Mouse (Mus musculus): Measurements from ENCODE around the gene Klra1. TPM values are rescaled to one million over a fixed set of nuclear protein-coding genes. Genes with fewer than 3 reads are reported as not detected.
"Not testable (repeated sequence)": the region's sequence is repeated elsewhere in the genome, so short reads cannot be mapped to it uniquely, and the experiment has no call there.

Gene Klra1
- not detected for total RNA-seq (2021)

GRCm38 (mm10) chr6:130386750-130387149, at the start of gene Klra1:
Gene Klra1, minus strand, starts transcription at chr6:130386874.
- intact Hi-C loops (cut with DNase I), result no loop called here
- DNase-seq (ENCODE audit: low spot score), result no peak

DNA sequence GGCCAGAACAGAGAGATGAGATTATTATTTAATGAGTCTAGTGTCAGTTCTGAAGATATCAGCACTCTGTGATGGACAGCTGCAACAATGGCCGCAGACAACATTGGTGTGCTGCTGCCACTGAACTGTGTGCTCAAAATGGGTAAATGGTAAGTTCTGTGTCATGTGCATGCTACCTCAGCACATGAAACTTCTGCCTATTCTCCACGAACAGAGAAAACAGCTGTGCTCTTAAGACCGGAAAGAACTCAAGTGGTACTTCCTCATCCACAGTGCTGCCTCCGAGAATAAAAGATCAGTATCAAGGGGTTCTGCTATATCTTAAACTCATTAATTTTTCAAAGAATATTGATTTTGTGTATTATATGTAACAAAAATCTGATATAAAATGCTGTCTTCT, 42.8 kb upstream of the Klra1 start:
- no peak for DNase-seq (ENCODE audit: low spot score)

GRCm38 (mm10) chr6:130419158-130419557, 32.5 kb upstream of the Klra1 start:
- DNase-seq (ENCODE audit: low spot score), result no peak
- intact Hi-C loops (cut with DNase I), result no loop called here

More for the DNA sequence above, 42.8 kb upstream of the Klra1 start:
- intact Hi-C loops (cut with DNase I), result no loop called here

DNA sequence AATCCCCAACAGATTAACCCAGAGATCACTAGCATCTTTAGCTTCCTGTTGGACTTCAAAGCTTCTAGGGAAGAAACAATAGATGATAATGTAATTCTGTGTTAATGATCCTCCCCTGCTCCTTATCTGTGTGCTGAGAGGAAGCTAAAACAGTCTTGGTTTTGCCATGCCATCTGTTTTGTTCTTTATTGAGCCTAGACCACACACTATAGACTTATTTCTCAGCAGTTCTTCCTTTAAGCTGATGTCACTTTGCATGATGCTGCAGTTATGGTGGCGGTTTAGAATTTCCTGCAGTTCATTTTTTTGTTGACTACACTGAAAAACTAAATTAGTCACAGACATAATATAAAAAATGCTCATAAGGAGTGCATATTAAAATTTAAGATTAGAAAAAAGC, 18.2 kb upstream of the Klra1 start:
- intact Hi-C loops (cut with DNase I), result no loop called here
- DNase-seq (ENCODE audit: low spot score), result no peak

GRCm38 (mm10) chr6:130385803-130386202, 871 bp downstream of the Klra1 start:
- intact Hi-C loops (cut with DNase I), result no loop called here
- DNase-seq (ENCODE audit: low spot score), result no peak

DNA sequence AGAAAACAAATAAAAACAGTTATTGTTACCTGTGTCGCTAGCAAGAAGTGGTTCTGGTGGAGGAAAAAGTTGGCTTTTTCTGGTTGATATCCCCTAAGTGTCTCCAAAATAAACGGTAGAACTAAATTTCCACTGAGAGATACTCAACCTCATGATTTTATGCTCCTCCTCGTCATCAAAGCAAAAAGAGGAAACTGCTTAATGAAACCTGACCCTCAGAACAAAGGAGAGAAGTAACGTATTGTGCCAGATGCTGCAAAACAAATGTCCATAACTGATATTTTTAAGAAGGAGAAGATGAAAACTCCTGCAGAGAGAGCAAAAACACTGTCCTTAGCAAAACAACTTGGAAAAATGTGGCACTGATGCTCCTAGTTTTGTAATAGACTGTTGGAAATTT, 4.3 kb downstream of the Klra1 start:
- intact Hi-C loops (cut with DNase I), result no loop called here

GRCm38 (mm10) chr6:130345381-130345780, 41.3 kb downstream of the Klra1 start:
- DNase-seq (ENCODE audit: low spot score); intact Hi-C loops (cut with DNase I): not testable (repeated sequence)

More for the DNA sequence above, 4.3 kb downstream of the Klra1 start:
- no peak for DNase-seq (ENCODE audit: low spot score)

- DNase-seq (ENCODE audit: low spot score); intact Hi-C loops (cut with DNase I): not testable (repeated sequence)
Measured at GRCm38 (mm10) chr6:130341973-130342372, 44.7 kb downstream of the Klra1 start.

DNA sequence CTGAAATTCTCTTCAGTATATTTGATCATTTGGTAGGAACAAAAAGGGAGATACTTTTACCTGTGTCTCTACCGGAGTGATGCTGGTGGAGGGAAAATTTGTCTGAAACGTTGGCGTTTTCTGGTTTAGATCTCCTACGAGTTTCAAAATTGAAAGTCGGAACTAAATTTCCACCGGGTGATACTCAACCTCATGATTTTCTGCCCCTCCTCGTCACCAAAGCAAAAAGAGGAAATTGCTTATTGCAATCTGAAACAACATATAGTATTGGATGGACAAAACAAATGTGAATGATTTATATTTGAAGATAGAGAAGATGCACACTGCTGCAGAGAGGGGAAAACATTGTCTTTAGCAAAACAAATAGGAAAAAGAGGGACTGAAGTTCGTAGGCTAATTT, 49.3 kb downstream of the Klra1 start, which contains the start of gene Klra3:
TSS of gene Klra3 (minus strand) at position 164 of the 400 bp plus-strand sequence.
- intact Hi-C loops (cut with DNase I), result no loop called here
- no peak for DNase-seq (ENCODE audit: low spot score)

Other genes with a start within 250 kb of the Klra1 start
- 1 to 10 TPM; 1.4 to 2.8 TPM for gene Klra9, start 193.8 kb downstream of the Klra1 start, total RNA-seq (2021)
- gene Klra7, start 153.6 kb downstream of the Klra1 start, total RNA-seq (2021), result not detected
- gene Klra10, start 104.9 kb downstream of the Klra1 start, total RNA-seq (2021), result under 1 TPM in 1 of 2 experiments, not detected in 1; 0.42 TPM
- gene Klra3, start 49.3 kb downstream of the Klra1 start, total RNA-seq (2021), result not detected

All from heart, postnatal 25 days (tissue).